Mouse (Mus musculus): Measurements from ENCODE around the gene Mgp. TPM values are rescaled to one million over a fixed set of nuclear protein-coding genes. Genes with fewer than 3 reads are reported as not detected.
"Not testable (repeated sequence)": the region's sequence is repeated elsewhere in the genome, so short reads cannot be mapped to it uniquely, and the experiment has no call there.

Mgp gene
- total RNA-seq, 2 experiments from 2014 or later: 312 to 380 TPM

DNA sequence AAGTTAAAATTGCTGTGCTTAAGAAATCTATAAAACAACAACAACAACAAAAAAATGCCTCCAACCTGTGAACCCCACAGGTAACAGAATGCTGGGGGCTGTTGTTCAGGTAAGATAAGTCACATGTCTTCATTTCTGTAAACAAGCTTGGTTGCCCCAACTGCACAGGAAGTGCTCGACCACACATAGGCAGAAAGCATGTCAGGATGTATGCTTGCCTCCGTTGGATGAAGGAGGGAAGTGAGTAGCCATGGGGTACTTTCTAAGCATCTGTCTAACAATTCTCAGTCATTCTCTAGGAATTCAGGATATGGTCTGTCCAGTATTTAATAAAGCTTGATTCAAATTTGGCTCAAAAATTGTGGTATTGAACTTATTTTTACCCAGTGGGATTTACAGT lies 23.3 kb upstream of the Mgp start:
- intact Hi-C loops (cut with DNase I): no loop called here
- no peak for DNase-seq

DNA sequence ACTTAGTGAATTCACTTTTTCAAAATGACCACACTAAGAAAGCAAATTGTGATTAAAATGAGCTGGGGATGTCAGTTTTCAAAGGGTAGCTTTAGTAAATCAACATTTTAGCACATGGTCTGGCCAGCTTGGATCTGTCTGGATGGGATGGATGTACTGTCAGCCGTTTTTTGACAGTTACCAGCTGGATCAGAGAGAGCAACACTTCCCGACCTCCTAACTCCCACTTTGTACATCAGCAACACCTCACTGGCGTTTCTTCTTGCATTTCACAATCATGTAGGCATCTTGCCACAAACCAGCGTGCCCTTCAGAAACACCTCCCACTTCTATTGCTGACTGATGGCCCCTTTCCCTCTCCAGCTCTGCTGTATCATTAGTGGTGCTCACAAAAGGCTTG lies 22.6 kb upstream of the Mgp start:
- peak; percentile 55 to 58 for DNase-seq
- intact Hi-C loops (cut with DNase I): no loop called here

DNA sequence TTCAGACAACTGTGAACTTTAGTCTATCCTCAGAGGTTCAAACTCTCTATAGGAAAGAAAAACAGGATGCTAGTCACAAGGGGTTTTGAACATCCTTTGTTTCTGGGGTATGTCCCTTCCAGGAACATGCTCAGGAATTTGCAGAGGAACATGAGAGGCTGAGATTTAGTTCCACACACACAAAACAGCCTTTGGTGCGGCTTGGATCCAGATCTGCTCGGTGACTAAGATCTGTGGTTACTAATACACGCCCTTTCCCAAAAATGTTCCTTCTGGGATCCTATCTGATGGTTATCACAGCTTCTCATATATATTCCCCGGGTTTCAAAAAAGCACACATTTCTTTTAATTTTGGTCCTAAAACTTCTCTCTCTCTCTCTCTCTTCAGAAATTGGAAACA lies 22.2 kb upstream of the Mgp start:
- intact Hi-C loops (cut with DNase I): no loop called here
- DNase-seq: peak in 1 of 2 experiments; percentile 35

DNA sequence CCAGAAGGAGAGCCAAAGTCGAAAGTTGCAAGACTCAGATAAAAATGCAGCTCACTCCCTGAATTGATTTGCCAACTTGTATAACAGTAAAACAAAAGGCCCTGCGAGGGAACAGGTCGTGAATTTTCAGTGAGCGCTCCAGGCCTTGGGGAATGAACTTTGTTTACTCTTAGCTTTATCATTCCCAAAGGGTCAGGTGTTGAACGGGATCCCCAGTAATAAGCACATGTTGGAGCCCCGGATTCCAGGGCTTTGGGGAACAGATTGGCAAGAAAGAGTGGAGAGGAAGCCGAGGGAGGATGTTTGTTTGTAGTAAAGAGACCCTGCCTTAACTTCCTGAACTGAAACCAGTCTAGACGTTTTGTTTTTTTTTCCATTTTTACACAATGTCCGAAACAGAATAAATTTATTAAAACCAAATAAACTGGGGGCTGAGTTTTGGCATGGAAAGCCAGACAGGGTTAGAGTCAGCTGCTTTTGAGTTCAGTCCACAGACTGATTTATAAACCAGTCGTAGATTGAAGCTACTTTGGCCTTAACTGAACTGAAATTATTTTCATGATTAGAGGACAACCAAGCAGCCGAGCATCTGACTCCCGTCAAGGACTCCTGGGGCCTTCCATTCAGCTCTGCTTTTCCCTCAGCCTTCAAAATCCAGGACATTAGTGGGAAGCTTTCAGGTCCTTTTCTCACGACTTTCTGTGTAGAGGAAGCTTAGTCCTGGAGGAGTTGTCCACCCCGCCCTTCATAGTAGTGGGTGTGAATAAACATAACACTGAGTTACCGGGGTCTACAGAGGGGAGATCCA lies 19.1 kb upstream of the Mgp start:
- intact Hi-C loops (cut with DNase I): no loop called here
- peak; percentile 46 to 49 for DNase-seq

DNA sequence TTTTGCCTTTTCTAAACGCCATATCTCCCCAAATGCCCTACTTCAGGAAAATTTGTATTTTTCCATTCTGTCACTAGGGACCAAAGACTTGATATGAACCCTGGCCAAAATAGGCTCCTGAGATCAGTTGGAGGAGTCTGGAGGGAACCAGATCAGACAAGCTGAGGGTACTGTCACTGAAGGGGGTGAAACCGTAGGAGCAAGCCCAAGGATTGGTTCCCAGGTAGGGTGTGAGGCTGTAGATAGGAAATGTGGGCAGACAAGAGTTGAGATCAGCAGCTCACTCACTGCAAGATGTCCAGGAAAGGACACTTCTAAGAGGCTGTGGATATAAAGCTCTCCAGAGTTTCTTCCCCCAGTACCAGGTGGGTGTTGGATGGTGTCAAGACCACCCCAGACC lies 16.4 kb upstream of the Mgp start:
- no peak for DNase-seq
- intact Hi-C loops (cut with DNase I): no loop called here

DNA sequence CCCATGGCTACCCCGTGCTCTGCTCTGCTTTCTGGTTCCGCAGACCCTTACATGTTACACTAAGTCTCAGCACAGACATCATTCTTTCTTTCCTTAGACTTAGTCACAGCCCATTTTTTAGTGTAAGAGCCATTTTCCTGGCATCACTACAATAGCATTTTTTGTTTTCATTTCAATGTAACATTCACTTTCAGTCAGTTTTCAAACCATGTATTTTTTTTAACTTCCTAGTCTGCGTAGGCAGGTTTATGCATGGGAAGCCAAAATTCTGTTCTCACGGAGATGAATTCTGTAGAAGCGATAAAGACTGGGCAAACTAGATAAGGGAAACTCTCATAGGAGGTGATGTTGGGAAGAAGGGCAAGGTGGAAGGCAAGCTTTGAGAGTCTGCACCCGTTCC lies 13.9 kb upstream of the Mgp start:
- intact Hi-C loops (cut with DNase I): no loop called here
- DNase-seq: no peak

DNA sequence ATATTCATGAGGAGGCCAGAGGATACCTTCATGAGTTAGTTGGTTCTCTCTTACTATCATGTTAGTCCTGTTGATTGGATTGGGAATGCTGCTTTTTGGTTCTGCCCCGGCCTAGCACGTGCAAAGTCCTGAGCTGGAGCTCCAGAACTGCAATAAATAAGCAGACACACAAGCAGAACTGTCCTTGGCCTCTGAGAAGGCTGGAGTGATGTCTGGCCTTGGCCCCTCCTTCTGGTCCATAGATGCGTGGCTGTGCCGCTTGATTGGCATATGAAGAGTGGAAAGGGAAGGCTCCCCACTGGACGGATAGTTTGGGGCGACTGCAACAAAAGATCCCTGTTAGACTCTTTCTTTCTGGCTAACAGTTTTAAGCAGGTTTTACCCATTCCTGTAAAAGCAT lies 13.4 kb upstream of the Mgp start:
- DNase-seq: no peak
- intact Hi-C loops (cut with DNase I): no loop called here

DNA sequence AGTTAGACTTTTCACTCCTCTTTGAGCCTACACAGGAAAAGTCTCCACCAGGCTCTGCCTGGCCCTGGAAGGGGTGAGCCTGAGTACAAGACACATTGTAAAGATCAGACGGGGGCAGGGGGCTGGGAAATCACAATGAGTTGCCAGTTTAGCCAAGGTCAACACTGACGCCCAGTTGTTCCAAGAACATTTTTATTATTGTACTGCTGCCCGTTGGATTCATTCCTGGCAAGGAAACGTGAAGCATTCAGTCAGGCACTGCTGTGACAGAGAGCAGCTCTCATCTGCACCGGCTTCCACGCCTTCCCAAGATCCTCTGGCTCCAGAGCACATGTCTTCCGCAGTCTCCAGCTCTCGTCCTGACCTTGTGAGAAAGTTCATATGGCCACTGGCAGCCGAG lies 12.2 kb upstream of the Mgp start:
- intact Hi-C loops (cut with DNase I): no loop called here
- peak; percentile 85 to 89 for DNase-seq

DNA sequence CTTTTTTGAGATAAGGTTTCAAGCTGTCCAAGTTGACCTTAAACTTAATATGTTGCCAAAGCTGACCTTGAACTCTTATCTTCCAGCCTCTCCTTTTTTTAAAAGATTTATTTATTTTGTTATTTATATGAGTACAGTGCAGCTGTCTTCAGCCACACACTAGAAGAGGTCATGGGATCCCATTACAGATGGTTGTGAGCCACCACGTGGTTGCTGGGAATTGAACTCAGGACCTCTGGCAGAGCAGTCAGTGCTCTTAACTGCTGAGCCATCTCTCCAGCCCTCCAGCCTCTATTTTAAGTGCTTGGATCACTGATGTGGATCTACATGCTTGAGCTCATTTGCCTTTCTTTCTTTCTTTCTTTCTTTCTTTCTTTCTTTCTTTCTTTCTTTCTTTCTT lies 9.1 kb upstream of the Mgp start:
- DNase-seq; intact Hi-C loops (cut with DNase I): not testable (repeated sequence)

DNA sequence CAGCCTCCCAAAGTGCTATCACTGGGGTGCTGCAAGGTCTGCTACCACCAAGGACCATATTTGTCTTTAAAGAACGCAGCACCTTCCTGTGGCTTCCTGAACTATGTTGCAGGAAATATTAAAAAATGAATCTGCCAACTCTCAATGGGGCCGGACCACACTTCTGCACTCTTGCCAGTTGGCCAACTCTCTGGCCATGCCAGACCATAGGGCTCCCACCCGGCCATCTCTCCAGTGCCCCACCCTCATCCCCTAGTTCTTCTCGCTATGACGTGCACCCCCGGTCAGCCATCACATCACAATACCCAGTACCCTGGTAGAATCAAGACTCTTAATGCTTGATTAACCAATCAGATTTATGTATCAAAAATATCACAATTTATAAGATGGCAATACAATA lies 8.3 kb upstream of the Mgp start:
- intact Hi-C loops (cut with DNase I): no loop called here
- no peak for DNase-seq

DNA sequence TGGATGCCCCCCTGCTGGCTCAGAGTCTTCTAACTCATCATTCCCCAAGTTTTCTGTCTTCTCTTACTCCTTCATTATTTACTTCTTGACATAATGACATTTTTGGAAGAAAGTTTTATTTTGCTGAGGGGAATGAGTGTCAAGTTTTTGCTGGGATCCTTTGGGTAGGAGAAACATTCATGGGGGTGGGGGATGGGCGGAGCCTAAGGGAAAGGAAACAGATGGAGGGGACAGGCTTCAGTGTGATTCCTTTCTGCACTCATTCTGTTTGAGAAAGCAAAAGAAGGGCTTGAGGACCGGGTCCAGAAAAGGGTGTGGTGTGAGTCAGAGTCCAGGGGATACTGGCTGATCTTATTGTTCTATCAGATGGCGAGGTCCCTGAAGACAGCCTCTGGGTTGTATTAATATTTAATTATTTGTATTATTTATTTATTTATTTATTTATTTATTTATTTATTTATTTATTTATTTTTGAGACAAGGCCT lies 7.8 kb upstream of the Mgp start:
- intact Hi-C loops (cut with DNase I): no loop called here
- peak in 1 of 2 experiments; percentile 45 for DNase-seq

DNA sequence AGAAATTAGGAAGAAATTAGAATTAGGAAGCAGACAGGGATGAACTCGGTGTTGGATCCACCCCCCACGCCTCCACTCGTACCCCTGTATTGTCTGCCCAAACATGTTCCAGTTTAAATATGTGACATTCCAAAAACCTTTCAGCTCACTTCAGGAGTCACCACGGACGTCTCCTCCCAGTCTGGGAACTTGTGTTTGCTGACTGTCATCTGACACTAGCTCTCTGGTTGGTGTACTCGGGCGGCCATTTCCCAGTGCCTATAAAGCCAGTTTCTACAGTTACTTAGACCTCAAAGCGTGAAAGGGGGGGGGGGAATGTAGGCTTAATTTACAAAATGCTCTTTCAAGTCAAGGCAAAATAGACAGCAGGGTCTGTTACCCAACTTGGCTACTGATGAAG lies 6.1 kb upstream of the Mgp start:
- DNase-seq: no peak
- intact Hi-C loops (cut with DNase I): no loop called here

DNA sequence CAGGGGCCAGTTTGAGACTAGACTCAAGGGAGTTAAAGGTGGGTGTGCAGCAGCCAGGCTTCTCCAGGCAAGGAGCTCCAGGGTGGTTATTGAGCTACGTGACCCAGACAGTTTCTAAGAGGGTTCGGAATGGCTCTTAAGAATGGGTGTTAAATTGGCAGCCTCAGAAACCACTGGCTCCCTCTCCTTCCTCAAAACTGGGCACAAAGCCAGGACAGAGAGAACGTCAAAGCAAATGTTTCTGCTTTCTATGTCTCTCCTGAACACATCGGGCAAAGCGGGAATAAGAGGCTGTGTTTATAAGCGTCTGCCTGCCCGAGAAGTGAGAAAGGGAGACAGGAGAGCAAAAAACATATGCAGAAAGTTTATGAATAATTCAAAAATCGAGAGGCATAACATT lies 1.0 kb downstream of the Mgp start:
- DNase-seq: peak; percentile 50 to 53
- intact Hi-C loops (cut with DNase I): no loop called here

DNA sequence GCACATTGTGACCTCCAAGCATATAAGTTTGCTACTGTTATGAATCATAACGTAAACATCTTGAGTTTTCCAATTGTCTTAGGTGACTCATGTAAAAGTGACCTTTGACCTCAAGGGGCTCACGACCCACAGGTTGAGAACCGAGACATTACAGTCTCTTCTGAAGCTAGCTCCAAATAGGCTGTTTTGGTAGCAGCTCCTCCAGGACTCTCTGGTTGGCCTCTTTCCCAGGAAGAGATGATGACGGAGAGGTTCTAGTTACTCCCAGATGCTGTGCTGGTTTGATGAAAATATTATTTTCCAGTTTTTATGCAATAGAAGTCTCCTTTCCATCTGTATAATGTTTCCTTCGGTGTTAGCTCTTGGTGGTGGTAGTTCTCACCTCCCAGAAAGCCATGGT lies 6.7 kb downstream of the Mgp start:
- no peak for DNase-seq
- intact Hi-C loops (cut with DNase I): loop anchor here (10.0 kb wide), 1 partner anchor 296 kb away; no protein-coding TSS in a partner anchor

DNA sequence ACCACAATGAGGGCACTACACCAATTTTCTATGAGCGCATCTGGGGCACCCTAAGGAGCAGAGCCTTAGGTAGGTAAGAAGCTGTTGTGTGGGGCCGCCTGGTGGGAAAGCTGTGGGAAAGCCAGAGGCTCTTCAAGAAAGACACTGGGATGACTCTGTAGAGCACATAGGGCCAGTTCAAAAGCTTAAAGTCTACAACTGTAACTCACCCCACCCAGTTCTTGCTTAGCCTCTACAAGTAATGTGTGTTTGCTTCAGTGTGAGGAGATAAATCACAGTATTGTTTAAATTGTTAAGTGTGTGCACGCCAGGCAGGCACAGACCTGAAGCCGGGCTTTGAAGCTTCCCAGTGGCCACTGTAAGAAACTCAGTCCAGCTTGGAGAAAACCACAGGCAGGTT lies 9.5 kb downstream of the Mgp start:
- intact Hi-C loops (cut with DNase I): loop anchor here (10.0 kb wide), 1 partner anchor 299 kb away; no protein-coding TSS in a partner anchor
- DNase-seq: no peak

DNA sequence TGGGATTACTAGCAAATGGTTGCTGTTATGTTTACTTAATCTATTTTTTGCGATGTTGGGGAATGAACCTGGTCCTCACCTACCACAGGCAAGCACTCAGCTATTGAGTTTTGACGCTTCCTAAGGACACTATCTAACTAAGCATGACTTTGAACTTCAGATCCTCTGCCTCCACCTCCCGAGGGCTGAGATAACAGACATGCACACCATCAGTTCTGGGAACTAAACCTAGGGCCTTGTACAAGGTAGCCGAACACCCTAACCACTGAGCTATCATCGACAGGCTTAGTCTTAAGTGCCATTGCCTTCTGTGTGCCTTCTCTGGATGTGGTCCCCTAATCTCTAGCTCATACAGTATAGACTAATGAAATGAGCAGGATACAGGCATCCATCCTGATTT lies 10.3 kb downstream of the Mgp start:
- intact Hi-C loops (cut with DNase I): loop anchor here (10.0 kb wide), 1 partner anchor 299 kb away; no protein-coding TSS in a partner anchor
- DNase-seq: no peak

DNA sequence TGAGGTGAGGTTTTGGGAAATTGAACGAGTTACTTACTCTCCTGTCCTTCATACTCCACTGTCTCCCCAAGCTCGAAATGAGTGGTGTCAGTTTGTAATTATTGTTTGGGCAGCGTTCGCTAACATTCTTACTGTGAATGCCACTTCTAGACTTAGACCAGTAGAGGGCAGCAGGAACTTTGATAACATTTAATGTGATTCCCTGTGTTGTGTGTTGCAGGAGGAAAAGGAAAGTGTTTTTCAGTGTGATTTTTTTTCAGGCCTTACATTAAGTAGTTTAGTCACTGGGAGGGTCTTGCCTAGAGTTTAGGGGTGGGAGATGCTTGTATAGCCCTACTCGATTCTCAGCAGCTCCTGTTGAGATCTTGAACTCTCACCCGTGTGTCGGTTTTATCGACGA lies 14.6 kb downstream of the Mgp start:
- intact Hi-C loops (cut with DNase I): loop anchor here (1.0 to 10.0 kb wide), 4 partner anchors 59 to 304 kb away; no protein-coding TSS in a partner anchor
- peak; percentile 55 to 68 for DNase-seq

DNA sequence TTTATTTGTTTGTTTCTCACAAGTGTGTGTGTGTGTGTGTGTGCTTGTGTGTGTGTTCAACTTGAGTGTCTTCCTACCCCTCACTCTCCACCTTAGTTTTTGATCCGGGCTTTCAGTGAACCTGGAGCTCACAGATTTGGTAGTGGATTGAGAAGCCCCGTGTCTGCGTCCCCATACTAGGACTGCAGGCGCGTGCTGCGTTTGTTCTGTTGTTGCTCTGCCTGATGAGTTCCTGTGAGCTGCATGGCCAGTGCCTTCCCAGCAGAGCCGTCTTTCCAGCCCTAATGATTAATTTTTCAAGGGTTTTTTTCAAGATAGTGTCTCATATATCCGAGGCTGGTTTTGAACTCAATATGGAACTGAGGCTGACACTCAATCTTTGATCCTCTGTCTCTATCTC lies 17.2 kb downstream of the Mgp start:
- peak in 1 of 2 experiments; percentile 32 for DNase-seq
- intact Hi-C loops (cut with DNase I): no loop called here

DNA sequence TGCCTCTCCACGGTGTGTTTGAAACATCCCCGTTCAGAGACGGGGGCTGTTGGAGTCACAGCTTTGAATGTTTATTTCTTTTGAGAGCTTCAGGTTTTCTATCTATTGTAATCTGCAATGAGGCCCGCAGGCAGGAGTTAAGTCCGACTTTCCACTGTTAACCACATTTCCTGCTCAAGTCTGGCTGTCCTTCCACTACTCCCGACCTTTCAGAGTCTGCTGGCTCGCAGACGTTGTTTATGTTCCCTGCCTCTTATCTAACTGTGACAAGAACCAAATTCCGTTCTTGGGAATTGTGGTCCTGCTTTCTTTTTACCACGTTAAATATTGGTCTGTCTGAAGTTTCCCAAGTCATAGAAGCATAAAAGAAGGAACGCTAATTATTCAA lies 17.8 kb downstream of the Mgp start:
- peak in 1 of 2 experiments; percentile 75 for DNase-seq
- intact Hi-C loops (cut with DNase I): loop anchor here (2.0 kb wide), 2 partner anchors 27 to 53 kb away; partner anchors contain the start of gene Hist4h4

DNA sequence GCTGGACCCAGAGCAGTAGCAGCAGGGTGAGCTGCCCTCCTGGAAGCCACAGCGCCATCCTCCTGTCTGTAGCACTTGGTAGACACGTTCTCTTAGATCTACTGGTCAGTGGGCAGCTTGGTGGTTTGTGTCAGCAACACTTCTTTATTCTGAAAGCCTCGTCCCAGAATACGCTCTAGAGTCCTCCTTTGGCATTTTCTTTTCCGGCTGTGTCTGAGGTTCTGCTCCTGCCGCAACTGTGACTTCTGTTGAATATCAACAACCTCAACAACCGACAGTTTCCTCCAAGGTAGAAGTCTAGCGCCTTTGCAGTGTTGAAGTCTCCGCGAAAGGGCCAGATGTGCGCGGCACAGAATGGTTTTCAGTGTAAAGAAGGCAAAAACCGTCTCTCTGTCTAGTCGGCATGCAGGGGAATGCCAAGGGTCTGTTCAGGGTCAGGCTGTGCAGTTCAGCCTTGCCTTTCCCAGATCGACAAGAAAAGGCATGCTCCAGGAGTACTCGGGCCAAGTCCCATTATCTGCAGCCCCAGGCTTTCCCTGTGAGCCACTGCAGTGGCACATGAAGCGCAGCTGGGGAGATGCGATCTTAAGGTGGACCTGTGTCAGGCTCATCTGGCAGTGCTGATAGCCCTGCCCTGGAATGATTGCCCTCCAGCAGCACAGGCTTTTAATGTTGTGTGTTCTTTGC lies 18.3 kb downstream of the Mgp start, which contains the start of gene Art4:
Gene Art4, minus strand, starts transcription at position 548 of the 687 bp plus-strand sequence.
- intact Hi-C loops (cut with DNase I): loop anchor here (2.0 kb wide), 2 partner anchors 27 to 53 kb away; partner anchors contain the start of gene Hist4h4
- peak; percentile 60 to 72 for DNase-seq

DNA sequence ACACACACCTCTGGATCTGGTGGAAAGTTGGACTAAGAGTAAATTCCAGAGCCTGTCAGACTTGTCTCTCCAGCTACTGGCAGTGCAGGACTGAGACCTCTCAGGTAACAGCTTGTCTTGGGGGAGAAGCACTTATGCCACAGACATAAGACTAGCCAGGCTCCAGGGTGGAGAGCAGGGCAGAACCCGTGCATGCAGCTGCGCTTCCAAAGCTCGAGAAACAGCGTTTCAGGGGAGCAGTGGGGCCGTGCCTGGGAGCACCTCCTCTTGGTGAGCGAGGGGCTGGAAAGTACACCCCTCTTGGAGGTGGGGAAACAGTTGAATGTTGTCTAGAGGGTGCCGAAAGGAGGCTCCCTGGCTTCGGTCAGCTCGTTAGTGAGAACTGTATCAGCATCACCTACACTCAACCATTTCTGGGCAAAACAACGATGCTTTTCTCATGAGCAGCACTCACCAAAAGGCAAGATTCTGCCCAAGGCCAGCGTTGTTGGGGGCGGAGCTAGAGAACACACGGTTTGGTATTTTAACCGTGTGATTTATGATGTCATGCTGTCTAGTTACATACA lies 19.5 kb downstream of the Mgp start:
- peak in 1 of 2 experiments; percentile 46 for DNase-seq
- intact Hi-C loops (cut with DNase I): loop anchor here (2.0 kb wide), 2 partner anchors 25 to 51 kb away; partner anchors contain the start of gene Hist4h4

Measured in heart, postnatal 10 days (tissue).